Mouse (Mus musculus): ENCODE measurements around the gene Olfr715b. TPM values are rescaled to one million over a fixed set of nuclear protein-coding genes. Genes with fewer than 3 reads are reported as not detected.
"Not testable (repeated sequence)": the region's sequence is repeated elsewhere in the genome, so short reads cannot be mapped to it uniquely, and the experiment has no call there.

Gene Olfr715b
- total RNA-seq (2021) = not detected
- long read RNA-seq, experiment 1 = 0 reads
- long read RNA-seq, experiment 2 = 0 reads

DNA sequence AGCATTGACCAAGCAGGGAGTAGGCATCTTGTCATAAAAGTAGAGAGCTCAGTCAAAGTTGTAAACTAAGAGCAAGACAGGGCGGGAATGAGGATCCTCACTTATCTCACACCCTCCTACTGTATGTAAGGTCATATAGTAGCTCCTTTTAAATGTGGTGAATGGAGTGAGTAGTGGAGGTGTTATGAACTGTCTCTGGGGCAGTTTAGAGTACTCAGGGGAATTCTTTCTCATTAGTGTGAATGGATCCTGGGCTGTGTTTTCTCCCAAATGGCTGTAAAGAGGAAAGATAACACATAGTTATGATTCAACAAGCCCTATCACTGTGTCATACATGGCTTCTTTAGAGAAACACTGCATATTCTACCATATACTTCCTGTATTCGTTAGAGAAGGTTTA lies at the start of gene Olfr715b:
Gene Olfr715b (minus strand): TSS at position 101 of the 400 bp plus-strand sequence.
- intact Hi-C loops (cut with DNase I); DNase-seq (ENCODE audit: low spot score in 2 of 2): not testable (repeated sequence)

GRCm38 (mm10) chr7:107138027-107138426 lies 27.9 kb upstream of the Olfr715b start, which contains the start of gene Olfr716:
Olfr716 (plus strand) TSS chr7:107138327.
- intact Hi-C loops (cut with DNase I) = loop anchor here (2.0 kb wide), 1 partner anchor 43 kb away; no protein-coding TSS in a partner anchor
- DNase-seq (ENCODE audit: low spot score in 2 of 2) = not testable (repeated sequence)

GRCm38 (mm10) chr7:107130983-107131382 lies 20.8 kb upstream of the Olfr715b start, which contains the start of gene Olfr715:
Olfr715 (minus strand) TSS chr7:107131083.
- DNase-seq (ENCODE audit: low spot score in 2 of 2); intact Hi-C loops (cut with DNase I): not testable (repeated sequence)

- DNase-seq (ENCODE audit: low spot score in 2 of 2) = no peak
- intact Hi-C loops (cut with DNase I) = no loop called here
Observed at GRCm38 (mm10) chr7:107092920-107093319, 17.2 kb downstream of the Olfr715b start, which contains the start of gene Olfr17. Olfr17 (plus strand) TSS chr7:107093220.

GRCm38 (mm10) chr7:107070681-107071080 lies 39.5 kb downstream of the Olfr715b start, which contains the start of gene Olfr714:
Olfr714 (plus strand) TSS chr7:107070981.
- intact Hi-C loops (cut with DNase I) = no loop called here
- DNase-seq (ENCODE audit: low spot score in 2 of 2) = no peak

Other genes with a start within 250 kb of the Olfr715b start
- not detected for gene Olfr704, start 247.2 kb downstream of the Olfr715b start, total RNA-seq (2021)
- gene Olfr705, start 233.5 kb downstream of the Olfr715b start, total RNA-seq (2021) = not detected
- gene Olfr706, start 222.2 kb downstream of the Olfr715b start, total RNA-seq (2021) = not detected
- gene Olfr707, start 209.1 kb downstream of the Olfr715b start, total RNA-seq (2021) = not detected
- gene Olfr1532-ps1, start 202.4 kb downstream of the Olfr715b start, total RNA-seq (2021) = not detected
- not detected for gene Olfr709-ps1, start 178.2 kb downstream of the Olfr715b start, total RNA-seq (2021)
- gene Olfr710, start 162.1 kb downstream of the Olfr715b start, total RNA-seq (2021) = not detected
- gene Olfr6, start 146.4 kb downstream of the Olfr715b start, total RNA-seq (2021) = not detected
- gene Olfr711, start 134.9 kb downstream of the Olfr715b start, total RNA-seq (2021) = not detected
- gene Olfr2, start 104.3 kb downstream of the Olfr715b start, total RNA-seq (2021) = not detected
- gene Olfr713, start 79.2 kb downstream of the Olfr715b start, total RNA-seq (2021) = not detected
- gene Olfr714, start 39.4 kb downstream of the Olfr715b start, total RNA-seq (2021) = not detected
- gene Olfr17, start 17.1 kb downstream of the Olfr715b start, total RNA-seq (2021) = not detected
- gene Olfr715, start 20.7 kb upstream of the Olfr715b start, total RNA-seq (2021) = not detected
- not detected for gene Olfr716, start 28.0 kb upstream of the Olfr715b start, total RNA-seq (2021)
- not detected for gene Nlrp14, start 56.6 kb upstream of the Olfr715b start, total RNA-seq (2021)
- gene Rbmxl2, start 99.1 kb upstream of the Olfr715b start, total RNA-seq (2021) = not detected